Mouse (Mus musculus): ENCODE measurements at regions not wholly inside any gene's neighbourhood (a gene's known extent, or its start where the extent isn't known, plus 50 kb on each side); places are given as distances from the start of the nearest gene placed in this dataset.

- DNase-seq: no peak
Measured at GRCm38 (mm10) chr5:42364116-42364515, 296.4 kb downstream of the Gm16223 start.

DNA sequence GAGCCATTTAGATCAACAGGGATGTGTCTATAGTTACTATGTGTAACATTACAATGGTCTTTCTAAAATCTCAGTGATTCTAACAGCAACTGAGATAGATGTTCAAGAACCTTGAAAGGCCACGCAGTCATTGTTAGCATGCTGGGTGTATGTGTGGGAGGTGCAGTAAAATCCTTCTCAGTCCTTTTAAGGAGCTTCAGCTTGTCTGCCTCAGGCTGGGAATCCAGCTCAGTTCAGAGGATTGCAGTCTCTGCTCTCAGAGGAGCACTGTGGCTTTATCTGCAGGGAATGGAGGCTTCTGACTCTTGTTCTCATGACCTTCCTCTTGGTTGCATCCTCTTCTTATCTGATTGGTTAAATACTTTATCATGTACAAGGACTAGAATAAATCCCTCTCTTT is 320.2 kb downstream of the Gm16223 start:
- no peak for DNase-seq

DNA sequence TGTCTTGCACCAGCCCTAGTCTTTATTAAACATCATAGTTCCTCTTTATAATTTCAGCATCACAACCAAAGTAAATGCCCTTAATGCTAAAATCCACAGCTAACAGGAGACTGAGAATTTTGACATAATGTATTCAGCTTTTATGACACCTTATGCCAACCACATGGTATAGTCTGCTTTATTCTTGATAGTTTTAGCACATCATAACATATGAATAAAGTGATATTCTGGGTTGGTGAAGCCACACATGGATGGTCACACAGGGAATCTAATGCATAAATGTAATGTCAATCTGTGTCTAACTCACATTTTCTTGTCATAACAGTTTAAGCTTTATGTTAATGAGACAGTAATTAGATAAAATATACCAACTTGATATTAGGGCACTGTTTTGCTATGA is 328.9 kb downstream of the Gm16223 start:
- DNase-seq: no peak

- DNase-seq: no peak
Measured at GRCm38 (mm10) chr5:42409981-42410380, 342.2 kb downstream of the Gm16223 start.

- DNase-seq: no peak
Measured at GRCm38 (mm10) chr5:42412296-42412695, 344.5 kb downstream of the Gm16223 start.

- no peak for DNase-seq
Measured at GRCm38 (mm10) chr5:42425902-42426301, 358.1 kb downstream of the Gm16223 start.

DNA sequence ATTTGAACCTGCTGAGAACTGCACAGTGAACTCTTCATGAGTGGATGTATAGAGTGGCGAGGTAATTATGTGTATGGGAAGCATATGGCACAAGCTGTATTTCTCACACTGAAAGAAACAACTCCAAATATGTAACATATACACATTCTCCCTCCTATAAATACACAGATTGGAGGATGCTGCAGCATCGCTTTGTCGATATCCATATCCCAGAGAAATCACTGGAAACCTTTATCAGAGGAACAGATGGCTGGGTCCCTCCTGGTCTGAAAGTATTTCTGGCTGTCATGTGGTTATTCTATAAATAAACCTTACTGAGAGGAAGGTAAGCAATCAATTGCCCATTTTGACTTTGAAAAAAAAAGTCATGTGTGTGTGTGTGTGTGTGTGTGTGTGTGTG is 365.4 kb downstream of the Gm16223 start:
- DNase-seq: no peak

GRCm38 (mm10) chr5:42448644-42449043 is 380.9 kb downstream of the Gm16223 start:
- DNase-seq: no peak

DNA sequence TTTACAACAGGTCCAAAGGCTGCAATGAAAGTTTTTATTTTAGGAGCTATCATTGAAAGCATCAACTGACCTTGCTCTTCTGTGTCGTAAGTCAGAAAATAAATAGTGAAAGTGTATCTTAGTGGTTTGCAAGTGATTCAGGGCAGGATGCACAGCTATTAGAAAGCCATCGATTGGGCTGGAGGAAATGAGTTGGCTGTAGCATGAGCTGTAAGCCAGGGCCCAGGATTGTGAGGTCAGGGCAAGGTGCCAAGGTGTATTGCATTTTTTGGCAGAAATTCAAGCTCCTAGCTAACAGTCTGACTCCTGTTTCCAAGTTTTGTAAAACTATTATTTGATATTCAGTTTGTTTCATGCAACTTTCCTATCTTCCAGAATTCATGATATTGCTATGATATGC is 381.8 kb downstream of the Gm16223 start:
- no peak for DNase-seq

DNA sequence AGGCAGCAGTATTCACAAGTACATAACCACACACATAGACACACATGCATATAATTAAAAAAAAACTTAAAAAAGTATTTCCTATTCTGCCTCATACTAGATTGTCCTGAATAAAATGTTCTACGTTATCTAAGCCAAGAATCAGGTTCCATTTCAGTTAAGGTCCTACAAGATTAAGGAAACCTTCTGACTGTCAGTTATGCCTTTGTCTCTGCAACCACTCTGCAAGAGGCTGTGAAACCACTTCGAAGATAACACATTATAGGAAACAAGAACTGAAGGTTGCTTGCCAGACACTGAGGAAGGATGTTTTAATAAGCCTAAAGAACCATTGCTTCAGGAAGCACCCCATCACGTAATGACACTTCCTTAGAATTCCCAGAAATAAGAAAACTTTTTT is 385.9 kb downstream of the Gm16223 start:
- DNase-seq: no peak

DNA sequence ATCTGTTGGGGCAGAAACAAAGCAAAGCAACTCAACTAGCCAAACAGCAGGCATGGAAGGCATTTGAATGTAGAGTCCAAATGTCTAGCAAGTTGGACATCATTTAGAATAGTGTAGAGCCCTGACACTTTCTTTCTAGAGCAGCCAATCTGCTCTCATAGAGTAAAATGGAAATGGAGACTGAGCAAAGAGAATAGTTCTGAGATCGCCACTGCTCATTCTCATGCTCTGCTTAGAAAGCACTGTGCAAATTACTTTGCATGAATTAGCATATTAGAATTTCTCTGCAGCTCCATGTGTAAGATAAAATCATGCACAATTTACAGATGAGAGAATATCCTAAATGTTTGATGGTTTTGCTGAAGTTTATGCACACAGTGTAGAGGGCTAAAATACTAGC is 393.4 kb downstream of the Gm16223 start:
- DNase-seq: no peak

DNA sequence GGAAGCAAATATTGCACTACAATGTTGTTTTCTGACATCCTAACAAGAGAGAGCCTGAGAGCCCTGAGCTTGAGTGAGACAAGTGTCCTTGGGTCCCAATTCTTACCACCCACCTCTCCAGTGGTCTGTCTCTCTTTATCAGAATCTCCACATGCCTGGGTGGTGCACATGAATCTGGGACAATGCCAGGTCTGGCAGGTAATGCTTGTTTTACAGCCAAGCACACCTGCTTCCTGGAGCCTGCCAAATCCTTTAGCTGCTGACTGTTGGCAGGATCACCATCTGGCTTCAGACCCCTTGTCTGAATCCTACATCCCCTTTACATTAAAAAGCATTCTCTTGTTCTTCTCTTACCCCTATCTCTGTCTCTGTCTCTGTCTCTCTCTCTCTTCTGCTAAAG is 397.1 kb downstream of the Gm16223 start:
- no peak for DNase-seq

DNA sequence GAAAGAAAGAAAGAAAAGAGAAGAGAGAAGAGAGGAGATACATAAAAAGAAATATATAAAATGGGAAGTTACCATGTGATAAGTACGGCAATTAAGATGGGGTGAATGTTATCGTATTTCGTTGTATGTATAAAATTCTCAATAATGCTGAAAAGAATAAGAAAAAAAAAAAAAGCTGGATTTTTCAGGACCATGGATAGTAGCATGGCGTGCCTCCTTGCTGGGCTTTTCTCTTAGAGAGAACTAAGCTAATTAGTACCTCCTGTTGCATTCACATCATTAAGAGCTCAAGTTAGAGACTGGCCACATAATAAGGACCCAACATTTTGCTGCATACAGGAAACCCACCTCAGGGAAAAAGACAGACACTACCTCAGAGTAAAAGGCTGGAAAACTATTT is 405.7 kb downstream of the Gm16223 start:
- no peak for DNase-seq

DNA sequence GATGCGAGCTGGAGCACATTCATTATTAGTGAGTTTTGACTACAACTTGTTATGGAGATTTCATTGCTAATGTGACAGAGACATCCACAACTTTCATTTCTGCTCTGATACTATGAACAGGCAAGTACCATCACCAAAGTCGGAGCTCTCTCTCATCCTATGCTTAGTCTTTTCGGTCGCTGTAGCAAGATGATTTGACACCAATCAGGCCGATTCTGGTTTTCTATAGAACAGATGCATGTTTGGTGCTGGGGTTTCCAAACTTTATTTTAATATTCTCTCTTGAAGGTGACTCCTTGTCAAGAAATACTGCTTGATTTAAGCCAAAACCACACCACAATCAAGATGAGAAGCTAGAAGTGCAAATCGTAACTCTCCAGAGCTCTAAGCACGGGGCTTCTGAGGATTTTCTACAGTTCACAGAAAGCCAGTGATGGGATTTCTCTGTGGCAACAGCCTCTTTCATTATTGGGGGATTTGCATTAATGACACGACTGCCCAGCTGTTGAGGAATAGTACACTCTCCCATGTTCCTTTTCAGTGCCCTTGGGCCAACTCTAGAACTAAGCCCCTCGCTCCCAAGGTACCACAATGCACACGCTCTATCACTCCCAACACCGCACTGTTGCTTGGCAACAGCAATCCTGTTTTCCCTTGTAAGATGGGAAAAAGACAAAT is 434.5 kb downstream of the Gm16223 start:
- no peak for DNase-seq

DNA sequence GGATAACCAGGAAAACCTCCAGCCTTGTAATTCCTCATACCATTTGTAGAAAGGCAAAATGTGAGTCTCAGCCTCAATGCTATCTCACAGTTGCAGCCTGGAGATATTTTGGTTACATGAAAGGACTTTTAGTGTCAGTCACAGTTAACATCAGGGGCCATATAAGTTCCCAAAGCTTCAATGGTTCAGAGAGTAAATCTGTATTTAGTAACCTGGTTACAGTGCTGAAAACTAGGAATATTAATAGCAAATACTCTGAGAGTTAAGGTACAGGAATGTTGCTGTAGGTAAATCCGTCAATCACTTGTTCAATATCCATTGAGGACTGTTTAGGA is 435.0 kb downstream of the Gm16223 start:
- no peak for DNase-seq

DNA sequence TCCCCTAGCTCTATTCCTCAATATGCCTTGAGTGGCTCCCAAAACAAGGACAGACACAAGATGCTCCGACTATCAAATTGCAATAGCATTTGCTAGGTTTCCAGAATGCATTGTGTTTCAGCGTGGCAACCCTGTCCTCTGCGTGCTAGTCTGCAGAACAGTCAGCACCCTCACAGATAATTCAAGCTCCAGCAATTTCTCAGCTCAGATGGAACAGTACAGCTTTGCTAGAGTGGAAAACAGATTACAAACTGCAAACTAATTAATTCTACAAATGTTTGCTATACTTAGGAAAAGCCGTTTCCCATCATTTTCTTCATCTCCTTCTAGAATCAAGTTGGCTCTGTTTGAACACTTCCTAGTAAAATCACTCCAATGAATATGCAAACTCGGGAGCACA is 441.4 kb downstream of the Gm16223 start:
- DNase-seq: no peak

DNA sequence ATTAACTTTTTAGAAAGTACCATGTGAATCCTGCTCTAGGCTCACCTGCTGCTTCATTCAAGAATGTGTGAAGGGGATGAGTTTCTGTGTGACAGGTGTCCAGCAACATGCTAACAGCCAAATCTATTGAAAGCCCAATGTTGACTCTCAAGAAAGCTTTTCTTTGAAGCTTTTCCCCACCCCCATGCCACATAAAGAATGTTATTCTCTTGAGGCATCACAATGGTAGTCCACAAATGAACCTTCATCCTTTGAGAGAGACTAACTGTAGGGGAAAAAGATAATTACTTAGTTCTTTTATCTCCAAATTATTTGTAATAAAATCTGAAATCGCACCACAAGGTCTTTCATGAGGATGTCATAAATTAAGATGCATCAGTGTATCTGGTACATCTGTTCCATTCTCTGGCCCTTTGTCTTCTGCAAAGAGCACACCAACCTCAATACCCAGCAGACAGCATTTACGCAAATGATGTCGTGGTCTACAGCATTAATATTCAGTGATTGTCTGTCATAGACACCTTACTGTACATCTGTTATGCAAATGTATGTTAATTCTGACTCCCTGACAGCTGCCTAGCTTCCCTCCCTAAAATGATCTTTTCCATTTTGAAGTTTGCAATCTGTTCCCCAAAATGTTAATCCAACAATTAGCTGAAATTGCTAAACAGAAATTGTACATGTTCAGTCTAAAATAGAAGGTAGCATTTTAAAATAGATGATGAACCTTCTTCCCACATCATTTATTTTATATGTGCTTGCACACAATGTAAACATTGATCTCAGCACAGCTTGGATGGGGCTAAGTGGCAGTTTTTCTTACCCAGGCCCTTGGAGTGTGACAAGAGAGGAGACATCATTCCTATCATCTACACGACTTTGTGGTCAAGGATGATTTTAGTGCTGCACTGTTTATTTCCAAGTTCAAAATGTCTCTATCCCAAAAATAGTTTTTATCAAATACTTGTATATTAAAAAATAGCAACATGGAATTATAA is 455.7 kb downstream of the Gm16223 start:
- DNase-seq: no peak

- DNase-seq: no peak
Measured at GRCm38 (mm10) chr5:42525431-42525830, 457.7 kb downstream of the Gm16223 start.

GRCm38 (mm10) chr5:42560537-42560936 is 492.8 kb downstream of the Gm16223 start:
- no peak for DNase-seq

DNA sequence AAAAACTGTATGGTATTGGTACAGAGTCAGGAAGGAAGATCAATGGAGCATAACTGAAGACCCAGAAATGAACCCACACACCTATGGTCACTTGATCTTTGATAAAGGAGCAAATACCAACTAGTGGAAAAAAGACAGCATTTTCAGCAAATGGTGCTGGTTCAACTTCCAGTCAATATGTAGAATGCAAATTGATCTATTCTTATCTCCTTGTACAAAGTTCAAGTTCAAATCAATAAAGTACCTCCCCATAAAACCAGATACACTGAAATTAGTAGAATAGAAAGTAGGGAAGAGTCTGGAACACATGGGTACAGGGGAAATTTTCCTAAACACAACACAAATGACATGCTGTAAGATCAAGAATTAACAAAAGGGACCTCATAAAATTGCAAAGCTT is 495.6 kb downstream of the Gm16223 start:
- DNase-seq: no peak

DNA sequence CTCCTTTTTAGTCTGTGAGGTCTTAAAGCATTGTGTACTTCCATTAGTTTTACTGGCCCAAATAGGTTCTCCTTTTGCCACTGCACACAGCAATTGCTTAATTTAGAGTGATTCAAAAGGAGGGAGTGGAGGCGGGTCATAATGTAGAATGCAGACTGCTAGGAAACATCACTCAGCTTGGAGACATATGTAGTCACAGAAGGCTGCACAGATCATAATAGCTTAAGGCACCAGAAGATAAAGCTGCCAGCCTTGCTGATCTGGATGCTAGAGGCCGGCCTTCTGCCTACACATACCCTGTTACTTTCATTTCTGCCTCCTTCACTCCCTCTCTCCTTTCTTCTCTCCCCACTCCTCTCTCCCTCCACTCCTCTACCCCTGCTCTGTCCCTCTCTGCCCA is 508.2 kb downstream of the Gm16223 start:
- DNase-seq: no peak

DNA sequence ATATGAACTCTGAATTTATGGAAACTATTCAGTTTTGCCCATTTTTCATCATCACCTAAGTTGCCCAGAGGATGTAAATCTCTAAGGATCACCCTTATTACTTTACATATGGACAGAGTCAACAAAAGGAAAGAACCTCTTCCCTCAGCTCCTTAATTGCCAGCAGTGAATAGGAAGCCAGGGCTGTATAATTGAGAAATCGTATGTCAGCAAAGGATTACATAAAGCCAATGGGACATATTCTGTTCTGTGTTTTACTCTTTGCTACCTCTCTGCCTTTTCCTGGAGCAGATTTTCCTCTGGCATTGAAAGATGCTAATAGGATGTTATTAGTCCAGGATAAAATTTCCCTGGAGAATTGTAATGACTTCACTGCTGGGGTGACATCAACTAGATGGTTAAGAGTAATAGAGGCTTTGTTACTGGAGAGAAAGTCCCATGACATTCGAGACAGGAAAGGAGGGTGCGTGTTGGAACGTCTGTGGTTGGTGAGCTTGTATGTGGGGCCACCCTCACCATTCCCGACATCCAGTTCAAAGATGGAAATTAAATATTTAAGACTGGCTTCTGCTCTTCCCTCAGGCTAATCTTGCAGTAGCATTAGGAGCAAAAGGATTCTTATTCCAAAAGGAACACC is 510.6 kb downstream of the Gm16223 start:
- no peak for DNase-seq

- DNase-seq: no peak
Measured at GRCm38 (mm10) chr5:42620698-42621097, 552.9 kb downstream of the Gm16223 start.

Measured in lung, adult 18-20 months (tissue).